Mouse (Mus musculus) liver, adult 2 months (tissue): ENCODE measurements around the gene Fblim1.

ENCODE experiments used
- CTCF ChIP-seq: fragments of 200-500 bp; IDR thresholded peaks from 2 replicates; pipeline ENCODE4 v1.5.1; 2011; ENCODE audit warnings: low read depth, low read length, control low read depth
- POLR2A ChIP-seq: fragments of 200-500 bp; IDR thresholded peaks from 2 replicates; pipeline ENCODE4 v1.6.1; 2011; ENCODE audit warnings: low read length, control low read depth; ENCODE audit not compliant: insufficient read depth; ENCODE audit errors: extremely low read depth

- no peak for TF ChIP-seq CTCF
- no peak for TF ChIP-seq POLR2A
Observed at GRCm38 (mm10) chr4:141530979-141531378, 74.9 kb downstream of the Fblim1 start.
